Mouse (Mus musculus) limb, embryonic 13.5 days (tissue): ENCODE measurements around the gene Rnf220. TPM values are rescaled to one million over a fixed set of nuclear protein-coding genes. Genes with fewer than 3 reads are reported as not detected.

Experiments
- ATAC-seq: fragments of 200-750 bp; cut with Nextera tagmentation; 2 replicates; pipeline ENCODE4 v1.8.0; 2017; ENCODE audit warnings: low read depth, moderate number of reproducible peaks, moderate TSS enrichment; ENCODE audit not compliant: low FRiP score
- H3K27ac ChIP-seq: fragments of 300-500 bp; sonication (generic); 2 replicates; pipeline ENCODE4 v1.5.1; 2015; ENCODE audit warnings: inconsistent platforms, mild to moderate bottlenecking, moderate library complexity
- H3K27me3 ChIP-seq: fragments of 300-500 bp; sonication (generic); 2 replicates; pipeline ENCODE4 v1.6.1; 2015; ENCODE audit warnings: mild to moderate bottlenecking, inconsistent platforms
- H3K36me3 ChIP-seq: fragments of 300-500 bp; sonication (generic); 2 replicates; pipeline ENCODE4 v1.6.1; 2015; ENCODE audit warnings: inconsistent platforms, mild to moderate bottlenecking, moderate library complexity
- H3K4me1 ChIP-seq: fragments of 300-500 bp; sonication (generic); 2 replicates; pipeline ENCODE4 v1.6.1; 2015; ENCODE audit warnings: inconsistent platforms
- H3K4me2 ChIP-seq: fragments of 300-500 bp; sonication (generic); replicated peaks from 2 replicates; pipeline ENCODE4 v1.6.1; 2015; ENCODE audit warnings: inconsistent platforms, mild to moderate bottlenecking, moderate library complexity
- H3K4me3 ChIP-seq: fragments of 300-500 bp; sonication (generic); 2 replicates; pipeline ENCODE4 v1.5.1; 2015; ENCODE audit warnings: moderate library complexity, mild to moderate bottlenecking, inconsistent platforms
- H3K9ac ChIP-seq: fragments of 300-500 bp; sonication (generic); 2 replicates; pipeline ENCODE4 v1.6.1; 2015; ENCODE audit warnings: mild to moderate bottlenecking, inconsistent platforms
- H3K9me3 ChIP-seq: fragments of 300-500 bp; sonication (generic); 2 replicates; pipeline ENCODE4 v1.6.1; 2016; ENCODE audit warnings: inconsistent platforms
- WGBS: fragments of 180-500 bp; shearing (Covaris S2); methylation state at CpG from one replicate; pipeline ENCODE4 v1.1.7; 2015; 5-methylcytosine and 5-hydroxymethylcytosine counted together
- polyA plus RNA-seq: library from polyadenylated mRNA; unstranded; fragments of >200 nt; fragmentation: Nextera tagmentation; extraction: Ambion mirVana; gene quantifications from 2 replicates; pipeline ENCODE4 v1.2.1, GENCODE M21; 2015

Rnf220 gene
- polyA plus RNA-seq, 1 experiment from 2014 or later: 91.2 TPM

DNA sequence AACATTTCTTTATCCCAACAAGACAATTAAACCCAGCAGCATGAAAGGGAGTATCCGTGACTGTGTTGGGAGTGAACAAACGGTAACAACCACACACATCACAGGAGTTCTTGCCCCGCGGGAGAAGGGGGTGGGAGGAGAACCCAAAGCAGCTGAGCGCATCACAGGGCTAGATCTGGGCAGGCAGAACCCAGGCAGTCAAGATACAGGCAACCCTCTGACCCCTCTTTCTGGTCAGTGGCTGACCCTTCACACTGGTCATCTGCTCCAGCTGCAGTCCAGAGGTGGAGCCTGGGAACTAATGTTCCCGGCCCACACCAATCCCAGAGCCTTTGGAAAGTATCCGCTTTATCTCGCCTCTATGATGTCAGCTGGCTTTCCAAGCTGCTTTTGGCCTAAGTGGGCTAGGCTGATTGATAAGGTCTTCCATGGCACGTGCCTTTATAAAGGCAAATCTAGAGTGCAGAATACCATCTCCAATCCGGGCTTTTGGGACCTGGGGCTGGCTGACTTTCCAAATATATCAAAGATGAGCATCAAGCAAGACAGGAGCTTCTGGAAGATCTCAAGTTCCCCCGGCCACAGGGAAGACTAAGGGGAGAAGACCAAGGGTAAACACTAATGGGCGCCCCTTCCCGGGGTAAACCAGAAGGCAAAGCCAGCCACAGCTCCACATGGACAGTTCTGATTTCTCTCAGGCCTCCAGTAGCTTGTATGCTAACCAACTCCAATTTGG lies 11.6 kb downstream of the Rnf220 start:
- ATAC-seq: no peak; the same call in 1 of the 2 replicates
- Histone ChIP-seq H3K4me3 (peak overlapping the region; percentile 53), H3K4me2 (peak overlapping the region; percentile 98), H3K9me3 (no peaks in the 10 kb centered on the region), H3K36me3 (peaks cover 8% of the 10 kb centered on the region; the same call in 1 of the 2 replicates), H3K4me1 (peaks cover 65% of the 10 kb centered on the region), H3K27me3 (peaks cover 60% of the 10 kb centered on the region), H3K27ac (peak overlapping the region; percentile 55; the same call in 1 of the 2 replicates), H3K9ac (peak overlapping the region; percentile 67; the same call in 1 of the 2 replicates)
- 45% methylated on average over 13 of the region's 13 CpGs for WGBS

DNA sequence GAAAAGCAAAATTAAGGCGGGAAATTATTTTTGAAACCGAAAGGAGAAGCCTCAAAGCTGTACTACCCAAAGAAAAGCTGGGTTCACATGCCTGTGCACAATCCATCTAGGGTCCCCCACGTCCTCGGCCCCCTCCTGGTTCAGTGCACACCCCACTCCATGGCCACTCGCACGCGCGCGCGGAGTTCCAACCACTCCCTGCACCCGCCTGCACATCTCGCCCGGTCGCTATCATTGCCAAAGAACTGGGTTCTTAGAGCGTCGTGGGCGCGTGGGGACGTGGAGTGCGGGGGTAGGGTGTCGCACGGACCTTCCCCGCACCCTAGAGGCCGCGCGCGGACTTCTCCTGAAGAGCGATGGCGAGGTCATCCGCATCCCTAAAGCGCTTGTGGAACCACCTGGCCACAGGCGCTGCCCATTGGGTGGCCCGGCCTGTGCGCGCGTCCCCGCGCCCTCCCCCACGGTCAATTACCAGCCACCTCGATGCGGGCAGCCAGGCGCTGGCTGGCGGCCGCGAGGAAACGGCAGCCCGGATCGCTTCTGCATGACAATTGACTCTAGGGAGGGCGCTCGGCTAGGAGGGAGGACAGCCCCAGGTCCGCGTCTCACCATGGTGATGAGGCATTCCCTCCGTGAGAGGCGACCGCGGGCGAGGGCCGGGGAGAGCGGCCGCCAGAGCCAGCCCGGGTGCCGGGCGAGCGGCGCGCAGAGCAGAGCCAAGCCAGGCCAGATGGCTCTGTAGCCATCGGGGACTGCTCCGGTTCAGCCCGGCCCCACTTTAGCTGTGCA lies 12.4 kb downstream of the Rnf220 start:
- WGBS: 1% methylated on average over 68 of the region's 69 CpGs
- Histone ChIP-seq H3K4me3 (peak overlapping the region; percentile 53), H3K36me3 (peaks cover 3% of the 10 kb centered on the region; the same call in 1 of the 2 replicates), H3K27ac (peak overlapping the region; percentile 55; the same call in 1 of the 2 replicates), H3K9ac (peak overlapping the region; percentile 67), H3K27me3 (peaks cover 52% of the 10 kb centered on the region), H3K9me3 (no peaks in the 10 kb centered on the region), H3K4me1 (peaks cover 65% of the 10 kb centered on the region), H3K4me2 (peak overlapping the region; percentile 98)
- peak; percentile 79 for ATAC-seq

DNA sequence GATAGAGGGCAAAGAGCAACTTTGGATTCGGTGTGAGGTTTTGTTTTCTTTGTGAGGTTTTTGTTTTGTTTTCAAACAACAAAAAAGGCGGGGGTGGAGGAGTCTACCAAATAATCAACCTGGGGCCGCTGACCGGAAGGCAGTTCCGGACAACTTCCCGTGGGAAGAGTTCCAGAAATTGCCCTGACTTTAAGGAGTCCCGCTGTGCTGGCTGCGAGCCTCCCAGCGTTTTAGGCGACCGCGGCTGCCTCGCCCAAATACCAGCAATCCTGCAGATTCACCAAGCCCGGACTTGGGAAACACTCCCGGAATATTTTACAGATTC lies 13.0 kb downstream of the Rnf220 start:
- H3K36me3 ChIP-seq: no peaks in the 10 kb centered on the region
- no peak overlapping the region; the same call in 1 of the 2 replicates for H3K27ac ChIP-seq
- 4% methylated on average over 15 of the region's 15 CpGs for WGBS
- H3K27me3 ChIP-seq: peaks cover 48% of the 10 kb centered on the region
- peak overlapping the region; percentile 98 for H3K4me2 ChIP-seq
- no peaks in the 10 kb centered on the region for H3K9me3 ChIP-seq
- peaks cover 62% of the 10 kb centered on the region for H3K4me1 ChIP-seq
- peak overlapping the region; percentile 53 for H3K4me3 ChIP-seq
- H3K9ac ChIP-seq: peak overlapping the region; percentile 67
- no peak for ATAC-seq

DNA sequence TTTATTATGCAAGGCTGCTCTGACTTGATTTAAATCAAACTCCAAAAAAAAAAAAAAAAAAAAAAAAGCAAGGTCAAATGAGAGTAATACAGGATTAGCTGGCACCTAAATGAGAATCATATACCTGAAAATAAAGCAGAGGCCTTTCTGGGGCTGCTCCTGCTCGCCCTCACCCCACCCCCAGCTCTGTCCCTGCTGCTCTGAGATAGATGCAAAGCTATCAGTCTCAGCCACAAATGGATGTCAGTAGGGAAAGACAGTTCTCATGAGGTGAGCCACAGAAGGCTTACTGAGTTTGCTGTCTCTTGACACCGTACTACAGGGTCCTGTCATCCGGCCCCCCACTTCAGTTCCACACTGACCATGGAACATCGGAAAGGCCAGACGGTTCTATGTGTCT lies 14.7 kb downstream of the Rnf220 start:
- 77% methylated on average over 5 of the region's 5 CpGs for WGBS

DNA sequence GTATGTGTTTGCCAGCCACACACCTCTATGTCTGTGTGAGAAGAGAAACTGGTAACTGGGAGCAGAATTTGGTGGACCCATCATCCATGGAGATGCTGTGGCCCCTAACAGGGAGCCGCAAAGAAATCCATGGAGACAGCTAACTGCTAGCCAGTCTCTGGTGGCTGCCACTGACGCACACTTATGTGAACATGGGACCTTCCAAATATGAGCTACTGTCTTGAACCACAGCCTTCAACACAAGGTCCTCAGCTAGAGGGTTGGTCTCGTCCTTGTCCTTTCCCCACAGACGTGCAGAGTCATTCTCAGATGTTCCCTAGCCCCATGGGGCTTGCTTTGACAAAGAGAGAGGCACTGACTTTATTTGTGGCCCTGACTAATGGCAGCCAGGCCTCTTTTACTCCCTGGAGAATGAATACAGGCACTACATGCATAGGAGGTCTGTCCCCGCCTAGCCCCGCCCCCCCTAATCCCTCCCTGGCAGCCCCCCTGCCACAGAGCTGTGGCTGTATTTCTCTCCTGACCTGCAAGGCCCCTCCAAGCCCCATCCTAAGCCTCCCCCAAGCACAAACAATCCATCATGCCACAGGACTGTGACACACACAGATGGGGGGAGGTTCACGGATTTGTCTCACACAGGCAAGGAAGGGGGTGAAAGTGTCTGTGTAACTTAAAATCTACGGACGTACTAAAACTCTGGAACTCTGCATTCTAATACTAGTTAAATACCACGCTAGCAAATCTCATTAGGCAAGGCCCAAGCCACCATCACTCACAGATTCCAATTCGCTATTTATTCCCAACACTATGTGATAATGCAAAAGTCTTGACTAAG lies 16.0 kb downstream of the Rnf220 start:
- no peaks in the 10 kb centered on the region for H3K36me3 ChIP-seq
- no peak overlapping the region for H3K4me2 ChIP-seq
- no peaks in the 10 kb centered on the region for H3K9me3 ChIP-seq
- 46% methylated on average over 11 of the region's 11 CpGs for WGBS
- no peak overlapping the region for H3K4me3 ChIP-seq
- H3K4me1 ChIP-seq: peaks cover 49% of the 10 kb centered on the region
- H3K27ac ChIP-seq: peak overlapping the region; percentile 10; the same call in 1 of the 2 replicates
- H3K9ac ChIP-seq: no peak overlapping the region
- ATAC-seq: no peak
- peaks cover 40% of the 10 kb centered on the region for H3K27me3 ChIP-seq

More for the DNA sequence above, 14.7 kb downstream of the Rnf220 start:
- H3K4me3 ChIP-seq: no peak overlapping the region
- peaks cover 41% of the 10 kb centered on the region for H3K27me3 ChIP-seq
- H3K9ac ChIP-seq: no peak overlapping the region
- ATAC-seq: no peak
- H3K27ac ChIP-seq: no peak overlapping the region
- H3K4me1 ChIP-seq: peaks cover 55% of the 10 kb centered on the region
- H3K9me3 ChIP-seq: no peaks in the 10 kb centered on the region
- H3K4me2 ChIP-seq: no peak overlapping the region
- no peaks in the 10 kb centered on the region for H3K36me3 ChIP-seq

DNA sequence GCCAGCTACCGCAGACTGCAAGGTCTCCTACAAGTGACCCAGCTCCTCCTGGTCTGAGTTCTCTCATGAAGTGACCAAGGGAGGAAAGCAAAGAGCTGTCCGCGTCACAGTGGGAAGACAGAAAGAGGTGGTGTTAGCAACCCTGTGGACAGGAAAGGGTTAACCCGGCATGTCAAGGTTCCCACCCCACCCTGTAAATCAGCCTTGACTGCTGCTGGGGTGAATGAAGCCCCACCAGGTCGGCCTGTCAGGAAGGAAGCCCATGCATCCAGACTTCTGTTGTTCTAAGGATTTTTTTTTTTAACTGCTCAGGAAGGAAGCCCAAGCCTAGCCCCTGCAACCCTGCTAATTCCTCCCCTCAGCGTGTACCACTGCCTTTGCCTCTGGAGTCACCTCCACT lies 16.9 kb downstream of the Rnf220 start:
- Histone ChIP-seq H3K4me1 (peaks cover 43% of the 10 kb centered on the region), H3K4me2 (no peak overlapping the region), H3K27ac (no peak overlapping the region), H3K27me3 (peaks cover 31% of the 10 kb centered on the region), H3K9ac (no peak overlapping the region), H3K36me3 (no peaks in the 10 kb centered on the region), H3K9me3 (no peaks in the 10 kb centered on the region), H3K4me3 (no peak overlapping the region)
- 36% methylated on average over 6 of the region's 6 CpGs for WGBS
- no peak for ATAC-seq

DNA sequence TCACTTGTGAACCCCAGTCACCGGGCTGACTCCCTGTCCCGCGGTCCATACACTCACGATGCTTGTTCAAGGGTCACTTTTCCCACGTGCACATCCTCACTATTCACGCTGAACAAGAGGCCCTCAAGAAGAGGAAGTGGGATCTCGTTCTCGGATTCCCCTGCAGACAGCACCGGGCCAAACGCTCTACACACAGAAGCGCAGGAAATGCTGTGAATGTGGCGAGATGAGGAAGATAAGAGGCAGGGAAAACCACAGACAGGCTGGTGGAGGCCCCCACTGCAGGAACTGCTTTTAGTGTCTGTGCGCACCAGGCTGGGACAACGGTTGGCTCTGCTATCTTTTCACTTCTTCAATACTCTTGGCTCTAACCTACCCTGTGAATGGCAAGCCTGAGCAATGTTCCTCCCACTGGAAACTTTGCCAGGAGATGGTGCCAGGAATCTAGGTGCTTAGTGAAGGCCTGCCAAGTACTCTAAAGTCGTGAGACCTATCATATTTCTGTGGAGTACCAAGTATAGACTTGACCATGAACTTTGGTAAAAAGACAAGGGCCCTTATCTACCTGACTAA lies 18.7 kb downstream of the Rnf220 start:
- Histone ChIP-seq H3K9me3 (no peaks in the 10 kb centered on the region), H3K4me3 (no peak overlapping the region), H3K27me3 (peaks cover 22% of the 10 kb centered on the region; the same call in 1 of the 2 replicates), H3K4me1 (peaks cover 35% of the 10 kb centered on the region), H3K9ac (no peak overlapping the region), H3K36me3 (no peaks in the 10 kb centered on the region), H3K27ac (no peak overlapping the region), H3K4me2 (no peak overlapping the region)
- WGBS: 73% methylated on average over 15 of the region's 15 CpGs
- ATAC-seq: no peak

DNA sequence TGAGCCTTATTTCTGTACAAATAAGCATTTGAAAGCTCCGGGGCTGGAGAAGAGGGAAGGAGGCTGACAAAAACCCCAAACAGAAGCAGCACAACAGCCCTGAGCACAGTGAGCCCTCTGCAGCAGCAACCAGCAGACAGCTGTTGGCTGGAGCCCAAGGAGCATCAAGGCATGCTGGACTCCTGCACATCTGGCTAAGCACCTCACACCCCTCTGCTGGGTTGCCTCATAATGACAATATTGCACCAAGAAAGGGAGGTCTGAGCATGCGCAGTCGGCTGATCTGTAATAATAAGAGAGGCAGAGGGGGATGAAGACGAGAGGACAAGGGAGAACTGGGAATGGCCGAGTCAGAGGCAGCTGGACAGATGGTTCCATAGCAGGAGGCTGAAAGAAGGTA lies 19.5 kb downstream of the Rnf220 start:
- no peaks in the 10 kb centered on the region for H3K9me3 ChIP-seq
- H3K27me3 ChIP-seq: peaks cover 21% of the 10 kb centered on the region; the same call in 1 of the 2 replicates
- no peaks in the 10 kb centered on the region for H3K36me3 ChIP-seq
- 61% methylated on average over 5 of the region's 5 CpGs for WGBS
- H3K4me1 ChIP-seq: peaks cover 35% of the 10 kb centered on the region
- H3K4me2 ChIP-seq: no peak overlapping the region
- no peak overlapping the region for H3K4me3 ChIP-seq
- H3K9ac ChIP-seq: no peak overlapping the region
- ATAC-seq: peak; percentile 37; the same call in 1 of the 2 replicates
- no peak overlapping the region for H3K27ac ChIP-seq

DNA sequence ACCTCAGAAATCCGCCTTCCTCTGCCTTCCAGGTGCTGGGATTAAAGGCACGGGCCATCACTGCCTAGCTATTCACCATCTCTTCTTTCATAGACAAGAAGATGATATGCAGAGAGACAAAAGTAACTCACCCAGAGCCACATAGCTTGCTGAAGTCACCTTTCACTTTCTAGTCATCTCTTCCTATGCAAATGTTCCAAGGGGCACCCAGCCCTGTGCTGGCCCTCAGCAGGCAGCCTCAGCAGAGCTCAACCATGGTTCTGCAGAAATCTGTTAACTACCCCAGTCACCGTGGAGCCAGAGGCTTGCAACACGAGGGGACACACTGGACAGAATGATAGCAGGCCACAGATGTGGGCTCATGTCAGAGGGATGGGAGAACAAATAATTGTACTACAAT lies 20.1 kb downstream of the Rnf220 start:
- Histone ChIP-seq H3K36me3 (0 out of 2 replicates have a peak, but pooled peaks cover 3% of the 10 kb centered on the region), H3K4me2 (no peak overlapping the region), H3K4me3 (no peak overlapping the region), H3K27me3 (peaks cover 21% of the 10 kb centered on the region; the same call in 1 of the 2 replicates), H3K4me1 (peaks cover 35% of the 10 kb centered on the region), H3K9ac (no peak overlapping the region), H3K27ac (no peak overlapping the region), H3K9me3 (no peaks in the 10 kb centered on the region)
- 55% methylated on average over 4 of the region's 4 CpGs for WGBS
- no peak for ATAC-seq

DNA sequence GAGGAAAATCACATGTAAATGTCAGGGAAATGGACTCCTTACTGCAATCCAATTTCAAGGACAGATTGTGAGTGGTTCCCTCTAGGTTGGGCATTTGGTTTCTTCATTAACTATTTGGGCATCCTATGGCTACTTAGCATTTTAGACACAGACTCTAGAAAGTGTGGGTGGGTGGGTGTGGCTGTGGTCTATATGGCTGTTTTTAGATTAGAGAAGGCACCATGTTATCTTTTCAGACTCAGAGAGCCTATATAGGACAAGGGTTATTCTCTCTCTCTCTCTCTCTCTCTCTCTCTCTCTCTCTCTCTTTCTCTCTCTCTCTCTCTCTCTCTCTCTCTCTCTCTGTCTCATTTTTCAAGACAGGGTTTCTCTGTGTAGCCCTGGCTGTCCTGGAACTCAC lies 20.5 kb downstream of the Rnf220 start:
- Histone ChIP-seq H3K4me2 (no peak overlapping the region), H3K4me1 (peaks cover 35% of the 10 kb centered on the region), H3K9ac (no peak overlapping the region), H3K27me3 (peaks cover 17% of the 10 kb centered on the region; the same call in 1 of the 2 replicates), H3K36me3 (0 out of 2 replicates have a peak, but pooled peaks cover 3% of the 10 kb centered on the region), H3K27ac (no peak overlapping the region), H3K9me3 (no peaks in the 10 kb centered on the region), H3K4me3 (no peak overlapping the region)
- ATAC-seq: no peak

DNA sequence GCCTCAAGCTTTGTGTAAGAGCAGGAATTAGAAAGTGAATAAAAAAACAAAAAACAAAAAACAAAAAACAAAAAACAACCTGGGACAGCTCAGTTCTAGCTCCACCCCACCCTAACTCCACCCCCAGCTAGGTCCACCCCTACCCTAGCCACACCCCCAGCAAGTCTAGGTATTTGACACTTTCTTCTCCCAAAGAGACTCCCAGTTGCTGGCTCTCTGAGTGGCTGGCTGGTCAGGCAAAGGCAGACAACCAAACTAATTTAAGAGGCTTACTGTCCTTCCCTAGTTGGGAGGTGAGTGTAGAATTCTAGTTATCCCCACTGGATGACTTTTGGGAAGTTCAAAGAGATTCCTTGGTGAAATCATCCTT lies 22.9 kb downstream of the Rnf220 start:
- Histone ChIP-seq H3K9ac (no peak overlapping the region), H3K4me2 (no peak overlapping the region), H3K27ac (no peak overlapping the region), H3K27me3 (peaks cover 17% of the 10 kb centered on the region; the same call in 1 of the 2 replicates), H3K4me3 (no peak overlapping the region), H3K4me1 (peaks cover 21% of the 10 kb centered on the region), H3K36me3 (0 out of 2 replicates have a peak, but pooled peaks cover 3% of the 10 kb centered on the region), H3K9me3 (no peaks in the 10 kb centered on the region)
- no peak for ATAC-seq
